Mouse (Mus musculus): Measurements from ENCODE around the gene Gm20431. TPM values are rescaled to one million over a fixed set of nuclear protein-coding genes. Genes with fewer than 3 reads are reported as not detected.

Gm20431 gene
- polyA plus RNA-seq, 1 experiment from 2014 or later, result 7.5 TPM

DNA sequence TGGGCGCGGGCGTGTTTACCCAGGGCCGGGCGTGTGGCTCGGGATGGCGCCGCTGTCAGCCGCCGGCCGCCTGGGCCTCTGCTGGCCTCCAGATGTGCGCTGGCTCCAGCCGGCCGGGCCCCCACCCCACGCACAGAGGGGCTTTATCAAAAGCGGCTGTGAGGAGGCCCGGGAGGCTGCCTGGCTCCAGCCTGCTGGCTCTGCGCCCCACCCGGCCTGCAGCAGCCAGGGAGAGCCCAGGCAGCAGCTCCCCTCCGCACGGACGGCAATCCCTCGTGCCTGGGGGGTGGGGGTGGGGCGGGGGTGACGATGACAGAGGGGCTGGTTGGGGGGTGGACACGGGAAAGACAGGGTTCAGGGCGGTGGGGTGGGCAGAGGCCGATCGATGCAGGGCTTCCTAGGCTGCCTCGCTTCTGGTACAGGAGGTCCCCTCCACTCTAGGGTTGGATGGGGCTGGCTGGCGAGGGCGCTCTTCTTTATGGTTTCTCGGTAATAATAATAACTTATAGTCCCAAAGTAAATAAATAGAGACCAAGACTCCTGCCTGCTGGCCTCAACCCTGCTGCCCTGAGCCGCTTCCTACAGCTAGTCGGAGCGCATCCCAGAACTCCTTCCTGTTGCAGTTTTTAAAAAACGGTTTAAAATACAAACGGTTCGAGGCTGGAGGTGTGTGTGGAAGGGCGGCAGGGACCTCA lies 63.7 kb downstream of the Gm20431 start:
- peak; percentile 82 for ATAC-seq (ENCODE audit: insufficient number of reproducible peaks, insufficient read depth, low FRiP score, low TSS enrichment, low read depth)
- H3K27ac ChIP-seq, result peak overlapping the region; percentile 96
- peak overlapping the region; percentile 31 for H3K4me3 ChIP-seq (replicated peaks)
- 13% methylated on average over 40 of the region's 40 CpGs for WGBS
- no peaks in the 10 kb centered on the region for H3K36me3 ChIP-seq
- peak overlapping the region; percentile 54 for H3K9ac ChIP-seq (replicated peaks)
- no peaks in the 10 kb centered on the region for H3K27me3 ChIP-seq
- H3K9me3 ChIP-seq, result no peaks in the 10 kb centered on the region
- peak overlapping the region; percentile 55 for H3K4me2 ChIP-seq
- H3K4me1 ChIP-seq (replicated peaks), result peaks cover 79% of the 10 kb centered on the region

GRCm38 (mm10) chr2:167596726-167597491 lies 64.4 kb downstream of the Gm20431 start:
- H3K9me3 ChIP-seq, result no peaks in the 10 kb centered on the region
- 10% methylated on average over 27 of the region's 27 CpGs for WGBS
- peak overlapping the region; percentile 55 for H3K4me2 ChIP-seq
- peak overlapping the region; percentile 54 for H3K9ac ChIP-seq (replicated peaks)
- peak; percentile 45 for ATAC-seq (ENCODE audit: insufficient number of reproducible peaks, insufficient read depth, low FRiP score, low TSS enrichment, low read depth)
- H3K36me3 ChIP-seq, result no peaks in the 10 kb centered on the region
- H3K27me3 ChIP-seq, result no peaks in the 10 kb centered on the region
- H3K27ac ChIP-seq, result peak overlapping the region; percentile 96
- H3K4me1 ChIP-seq (replicated peaks), result peaks cover 79% of the 10 kb centered on the region
- peak overlapping the region; percentile 31 for H3K4me3 ChIP-seq (replicated peaks)

DNA sequence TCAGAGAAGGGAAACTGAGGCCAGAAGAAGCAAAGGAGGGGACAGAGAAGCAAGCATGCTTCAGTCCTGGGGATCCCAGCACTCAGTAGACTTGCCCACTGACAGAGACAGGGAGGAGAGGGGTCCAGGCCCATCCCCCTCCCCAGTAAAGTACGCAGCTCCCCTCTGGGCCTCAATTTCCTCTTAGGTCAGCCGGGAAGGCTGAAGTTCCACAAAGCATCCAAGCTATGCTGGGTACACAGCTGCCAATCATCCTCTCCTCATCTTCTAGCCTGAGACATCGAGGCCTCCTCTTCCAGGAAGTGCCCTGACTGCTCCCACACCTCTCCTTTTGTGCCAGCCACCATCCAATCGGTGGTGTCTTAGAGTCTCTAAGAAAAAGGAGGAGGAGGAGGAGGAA lies 65.0 kb downstream of the Gm20431 start:
- Histone ChIP-seq H3K9ac (replicated peaks) (no peak overlapping the region), H3K4me3 (replicated peaks) (no peak overlapping the region), H3K36me3 (no peaks in the 10 kb centered on the region), H3K4me2 (peak overlapping the region; percentile 55), H3K27me3 (no peaks in the 10 kb centered on the region), H3K4me1 (replicated peaks) (peaks cover 79% of the 10 kb centered on the region), H3K27ac (peak overlapping the region; percentile 96), H3K9me3 (no peaks in the 10 kb centered on the region)
- WGBS, result 1% methylated on average over 4 of the region's 4 CpGs
- no peak for ATAC-seq (ENCODE audit: insufficient number of reproducible peaks, insufficient read depth, low FRiP score, low TSS enrichment, low read depth)

- ATAC-seq (ENCODE audit: insufficient number of reproducible peaks, insufficient read depth, low FRiP score, low TSS enrichment, low read depth), result peak; percentile 35; the same call in 1 of the 2 replicates
- Histone ChIP-seq H3K9ac (replicated peaks) (no peak overlapping the region; the same call in 1 of the 2 replicates), H3K36me3 (no peaks in the 10 kb centered on the region), H3K27ac (peak overlapping the region; percentile 96), H3K4me2 (peak overlapping the region; percentile 55), H3K4me1 (replicated peaks) (peaks cover 74% of the 10 kb centered on the region), H3K27me3 (no peaks in the 10 kb centered on the region), H3K9me3 (no peaks in the 10 kb centered on the region), H3K4me3 (replicated peaks) (no peak overlapping the region)
- WGBS, result 6% methylated on average over 14 of the region's 14 CpGs
Measured at GRCm38 (mm10) chr2:167595761-167596171, 65.5 kb downstream of the Gm20431 start.

DNA sequence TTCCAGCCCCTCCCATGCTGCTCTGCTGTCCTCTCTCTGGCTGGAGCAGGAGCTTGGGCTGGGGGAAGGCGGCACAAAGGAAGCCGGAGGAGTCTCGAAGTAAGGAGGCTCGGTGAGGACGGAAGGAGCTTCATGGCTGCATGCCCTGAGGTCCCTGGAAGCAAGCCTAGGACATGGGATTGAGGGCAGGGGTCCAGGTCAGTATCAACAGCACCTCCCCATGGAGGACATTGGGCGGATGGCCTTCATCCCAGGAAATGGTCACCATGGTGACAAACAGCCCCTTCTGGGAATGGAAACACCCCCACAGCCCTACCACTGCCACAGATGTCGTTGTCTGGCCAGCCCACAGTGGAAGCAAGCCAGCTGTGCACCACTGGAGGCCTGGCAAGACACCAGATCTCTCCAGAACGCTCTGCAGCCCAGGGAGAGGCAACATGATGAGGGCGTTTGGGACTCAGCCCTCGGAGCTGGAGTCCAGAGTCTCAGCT lies 66.8 kb downstream of the Gm20431 start:
- ATAC-seq (ENCODE audit: insufficient number of reproducible peaks, insufficient read depth, low FRiP score, low TSS enrichment, low read depth), result no peak
- no peak overlapping the region for H3K9ac ChIP-seq (replicated peaks)
- 18% methylated on average over 10 of the region's 10 CpGs for WGBS
- peak overlapping the region; percentile 16; the same call in 1 of the 2 replicates for H3K4me2 ChIP-seq
- H3K4me3 ChIP-seq (replicated peaks), result no peak overlapping the region
- H3K36me3 ChIP-seq, result no peaks in the 10 kb centered on the region
- H3K27ac ChIP-seq, result peak overlapping the region; percentile 96
- H3K27me3 ChIP-seq, result no peaks in the 10 kb centered on the region
- H3K9me3 ChIP-seq, result no peaks in the 10 kb centered on the region
- H3K4me1 ChIP-seq (replicated peaks), result peaks cover 66% of the 10 kb centered on the region

DNA sequence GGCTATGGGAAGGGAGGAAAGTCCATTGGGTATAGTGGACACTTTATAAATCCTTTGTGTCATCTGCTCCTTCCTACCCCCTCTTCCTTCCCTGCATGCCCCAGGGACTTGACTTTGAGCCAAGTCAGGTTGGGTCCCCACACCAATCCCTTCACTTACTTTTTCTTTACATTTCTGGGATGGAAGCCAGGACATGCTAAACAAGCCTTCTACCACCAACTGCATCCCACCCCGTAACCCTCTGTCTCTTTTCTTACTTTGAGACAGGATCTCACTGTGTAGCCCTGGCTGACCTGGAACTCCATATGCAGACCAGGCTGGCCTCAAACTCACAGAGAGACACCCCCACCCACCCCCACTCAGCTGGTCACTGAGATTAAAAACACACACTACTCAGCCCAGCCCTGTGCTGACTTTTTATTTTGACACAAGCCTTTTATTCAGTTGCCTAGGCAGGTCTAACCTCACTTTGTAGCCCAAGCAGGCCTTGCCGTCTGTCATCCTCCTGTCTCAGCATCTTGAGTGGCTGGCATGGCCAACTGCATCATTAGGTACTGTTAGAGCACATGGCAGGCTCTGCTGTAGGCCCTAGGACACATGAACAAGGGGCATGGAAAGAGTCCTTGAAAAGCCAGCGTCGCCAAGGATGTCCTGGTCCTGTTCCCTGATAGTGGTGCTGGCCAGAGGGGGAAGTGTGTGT lies 67.6 kb downstream of the Gm20431 start:
- Histone ChIP-seq H3K36me3 (no peaks in the 10 kb centered on the region), H3K27ac (peak overlapping the region; percentile 96), H3K27me3 (no peaks in the 10 kb centered on the region), H3K9me3 (no peaks in the 10 kb centered on the region), H3K4me3 (replicated peaks) (no peak overlapping the region), H3K9ac (replicated peaks) (no peak overlapping the region), H3K4me1 (replicated peaks) (peaks cover 66% of the 10 kb centered on the region), H3K4me2 (no peak overlapping the region)
- WGBS, result 70% methylated on average over 4 of the region's 4 CpGs
- ATAC-seq (ENCODE audit: insufficient number of reproducible peaks, insufficient read depth, low FRiP score, low TSS enrichment, low read depth), result no peak

DNA sequence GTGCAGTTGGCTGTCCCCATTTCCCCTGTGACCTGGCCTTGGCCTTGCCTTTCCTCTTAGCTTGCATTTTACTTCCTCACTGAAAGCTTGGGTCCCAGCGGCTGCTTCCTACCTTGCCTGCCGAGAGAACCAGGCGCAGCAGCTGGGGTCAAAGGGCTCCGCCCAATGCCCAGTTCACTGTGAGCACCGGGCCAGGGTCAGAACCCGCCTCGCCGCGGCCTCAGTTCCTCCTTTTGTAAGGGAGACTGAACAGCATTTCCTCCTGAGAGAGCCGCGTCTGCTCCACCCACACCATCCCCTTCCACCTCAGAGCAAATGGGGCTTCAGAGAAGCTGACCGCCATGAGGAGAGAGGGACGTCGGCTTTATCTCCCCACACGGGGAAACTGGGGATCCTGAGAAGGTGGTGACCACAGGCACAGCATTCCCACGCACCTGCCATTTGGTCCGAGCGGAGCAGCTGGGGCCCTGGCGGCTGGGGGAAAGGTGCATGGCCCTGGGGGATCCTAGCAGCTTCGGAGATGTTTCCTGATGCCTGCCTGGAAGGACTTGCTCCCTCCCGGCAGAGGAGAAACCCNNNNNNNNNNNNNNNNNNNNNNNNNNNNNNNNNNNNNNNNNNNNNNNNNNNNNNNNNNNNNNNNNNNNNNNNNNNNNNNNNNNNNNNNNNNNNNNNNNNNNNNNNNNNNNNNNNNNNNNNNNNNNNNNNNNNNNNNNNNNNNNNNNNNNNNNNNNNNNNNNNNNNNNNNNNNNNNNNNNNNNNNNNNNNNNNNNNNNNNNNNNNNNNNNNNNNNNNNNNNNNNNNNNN lies 72.3 kb downstream of the Gm20431 start:
- peak overlapping the region; percentile 27 for H3K4me2 ChIP-seq
- no peak for ATAC-seq (ENCODE audit: insufficient number of reproducible peaks, insufficient read depth, low FRiP score, low TSS enrichment, low read depth)
- H3K27ac ChIP-seq, result peak overlapping the region; percentile 50; the same call in 1 of the 2 replicates
- 16% methylated on average over 21 of the region's 21 CpGs for WGBS
- no peaks in the 10 kb centered on the region for H3K9me3 ChIP-seq
- H3K4me1 ChIP-seq (replicated peaks), result peaks cover 49% of the 10 kb centered on the region
- no peaks in the 10 kb centered on the region for H3K27me3 ChIP-seq
- H3K36me3 ChIP-seq, result no peaks in the 10 kb centered on the region
- H3K9ac ChIP-seq (replicated peaks), result peak overlapping the region; percentile 28; the same call in 1 of the 2 replicates
- H3K4me3 ChIP-seq (replicated peaks), result no peak overlapping the region

DNA sequence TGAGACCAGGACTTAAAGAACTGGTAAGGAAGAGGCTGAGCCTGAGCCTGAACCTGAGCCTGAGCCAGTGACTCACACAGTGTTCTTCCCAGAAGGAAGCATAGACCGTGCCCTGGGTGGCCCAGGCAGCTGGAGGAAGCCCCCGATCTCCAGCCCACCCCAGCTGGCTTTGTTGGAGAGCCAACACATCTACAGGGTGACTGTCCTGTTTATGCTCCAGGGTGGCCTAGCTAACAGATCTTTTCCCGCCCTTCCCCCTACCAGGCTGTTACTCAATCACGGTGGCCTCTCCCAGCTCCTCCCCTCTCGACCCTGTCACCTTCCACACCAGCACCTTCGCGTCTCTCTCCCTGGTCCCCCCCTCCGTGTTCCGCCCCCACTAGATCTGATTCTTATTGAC lies 74.3 kb downstream of the Gm20431 start:
- Histone ChIP-seq H3K27me3 (no peaks in the 10 kb centered on the region), H3K9ac (replicated peaks) (no peak overlapping the region), H3K9me3 (no peaks in the 10 kb centered on the region), H3K36me3 (no peaks in the 10 kb centered on the region), H3K4me3 (replicated peaks) (no peak overlapping the region), H3K4me2 (no peak overlapping the region), H3K27ac (peak overlapping the region; percentile 53), H3K4me1 (replicated peaks) (peaks cover 62% of the 10 kb centered on the region)
- no peak for ATAC-seq (ENCODE audit: insufficient number of reproducible peaks, insufficient read depth, low FRiP score, low TSS enrichment, low read depth)
- 14% methylated on average over 9 of the region's 9 CpGs for WGBS

DNA sequence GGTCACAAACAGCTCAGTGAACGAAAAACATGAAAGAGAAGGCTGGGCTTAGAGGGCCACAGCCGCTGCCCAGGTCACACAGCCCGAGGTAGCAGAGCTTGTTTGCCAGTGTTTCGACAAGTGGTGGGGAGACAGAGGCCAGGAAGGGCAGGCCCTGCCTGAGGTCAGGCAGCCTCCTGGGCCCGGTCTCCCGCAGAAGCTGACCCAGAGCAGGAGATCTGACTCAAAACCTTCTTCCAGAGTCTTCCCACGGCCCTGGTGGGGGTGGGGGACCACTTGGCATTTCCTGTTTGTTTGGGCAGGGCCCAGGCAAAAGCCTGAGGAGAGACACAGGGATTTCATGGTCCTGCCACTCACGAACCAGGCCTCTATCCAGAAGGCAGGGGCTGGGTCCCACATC lies 75.3 kb downstream of the Gm20431 start:
- Histone ChIP-seq H3K27me3 (no peaks in the 10 kb centered on the region), H3K36me3 (no peaks in the 10 kb centered on the region), H3K4me1 (replicated peaks) (peaks cover 70% of the 10 kb centered on the region), H3K9me3 (no peaks in the 10 kb centered on the region), H3K27ac (peak overlapping the region; percentile 57), H3K4me2 (no peak overlapping the region), H3K9ac (replicated peaks) (no peak overlapping the region; the same call in 1 of the 2 replicates), H3K4me3 (replicated peaks) (no peak overlapping the region)
- 8% methylated on average over 8 of the region's 8 CpGs for WGBS
- ATAC-seq (ENCODE audit: insufficient number of reproducible peaks, insufficient read depth, low FRiP score, low TSS enrichment, low read depth), result no peak

GRCm38 (mm10) chr2:167585273-167585672 lies 76.0 kb downstream of the Gm20431 start:
- Histone ChIP-seq H3K4me3 (replicated peaks) (no peak overlapping the region), H3K9ac (replicated peaks) (no peak overlapping the region), H3K4me1 (replicated peaks) (peaks cover 66% of the 10 kb centered on the region), H3K27me3 (no peaks in the 10 kb centered on the region), H3K27ac (peak overlapping the region; percentile 57), H3K9me3 (no peaks in the 10 kb centered on the region), H3K36me3 (no peaks in the 10 kb centered on the region), H3K4me2 (no peak overlapping the region)
- 84% methylated on average over 2 of the region's 2 CpGs for WGBS
- ATAC-seq (ENCODE audit: insufficient number of reproducible peaks, insufficient read depth, low FRiP score, low TSS enrichment, low read depth), result no peak

Measured in limb, embryonic 12.5 days (tissue).